Mouse (Mus musculus) liver, postnatal 0 days (tissue): ENCODE measurements around the gene Cdca5. TPM values are rescaled to one million over a fixed set of nuclear protein-coding genes. Genes with fewer than 3 reads are reported as not detected.

Source experiments
- ATAC-seq: fragments of 200-750 bp; cut with Nextera tagmentation; 2 replicates; pipeline ENCODE4 v1.8.0; 2017; ENCODE audit warnings: mild to moderate bottlenecking, moderate library complexity
- DNase-seq: peaks from one replicate; pipeline ENCODE4 v3.0.0-alpha.2; 2016
- H3K27ac ChIP-seq: fragments of 300-500 bp; sonication (generic); 2 replicates; pipeline ENCODE4 v1.5.1; 2014; ENCODE audit warnings: antibody characterized with exemption, moderate library complexity, mild to moderate bottlenecking, low read depth
- H3K27me3 ChIP-seq: fragments of 300-500 bp; sonication (generic); 2 replicates; pipeline ENCODE4 v1.6.1; 2014; ENCODE audit warnings: low read length, control low read depth, mixed read lengths; ENCODE audit not compliant: insufficient read depth
- H3K36me3 ChIP-seq: fragments of 300-500 bp; sonication (generic); replicated peaks from 2 replicates; pipeline ENCODE4 v1.6.1; 2014; ENCODE audit warnings: mild to moderate bottlenecking, control low read depth, low read length, moderate library complexity, mixed read lengths; ENCODE audit not compliant: insufficient read depth
- H3K4me1 ChIP-seq: fragments of 300-500 bp; sonication (generic); 2 replicates; pipeline ENCODE4 v1.6.1; 2014; ENCODE audit warnings: antibody characterized with exemption, mild to moderate bottlenecking, control low read depth; ENCODE audit not compliant: insufficient read depth
- H3K4me2 ChIP-seq: fragments of 300-500 bp; sonication (generic); 2 replicates; pipeline ENCODE4 v1.6.1; 2014; ENCODE audit warnings: low read depth, mild to moderate bottlenecking, low read length, moderate library complexity, mixed read lengths
- H3K4me3 ChIP-seq: fragments of 300-500 bp; sonication (generic); 2 replicates; pipeline ENCODE4 v1.5.1; 2014; ENCODE audit warnings: low read depth, low read length
- H3K9ac ChIP-seq: fragments of 300-500 bp; sonication (generic); replicated peaks from 2 replicates; pipeline ENCODE4 v1.6.1; 2014; ENCODE audit warnings: mild to moderate bottlenecking, moderate library complexity
- H3K9me3 ChIP-seq: fragments of 300-500 bp; sonication (generic); 2 replicates; pipeline ENCODE4 v1.6.1; 2016; ENCODE audit warnings: mild to moderate bottlenecking, control low read depth, low read length, mixed read lengths
- CTCF ChIP-seq: sonication (generic); IDR thresholded peaks from 2 replicates; pipeline ENCODE4 v1.5.1; 2016; ENCODE audit warnings: antibody characterized with exemption, low read depth
- EP300 ChIP-seq: IDR thresholded peaks from 2 replicates; pipeline ENCODE4 v1.6.1; 2016; ENCODE audit warnings: antibody characterized with exemption, low read depth, mild to moderate bottlenecking
- WGBS: fragments of 180-500 bp; shearing (Covaris S2); extraction: QIAGEN DNeasy Blood & Tissue Kit; methylation state at CpG from one replicate; pipeline ENCODE4 v1.1.7; 2014; ENCODE audit not compliant: insufficient replicate concordance; 5-methylcytosine and 5-hydroxymethylcytosine counted together
- polyA plus RNA-seq: library from polyadenylated mRNA; unstranded; fragments of >200 nt; fragmentation: Nextera tagmentation; extraction: Ambion mirVana; gene quantifications from 2 replicates; pipeline ENCODE4 v1.2.1, GENCODE M21; 2015

The Cdca5 gene
- polyA plus RNA-seq, 1 experiment from 2014 or later: 15.0 TPM

DNA sequence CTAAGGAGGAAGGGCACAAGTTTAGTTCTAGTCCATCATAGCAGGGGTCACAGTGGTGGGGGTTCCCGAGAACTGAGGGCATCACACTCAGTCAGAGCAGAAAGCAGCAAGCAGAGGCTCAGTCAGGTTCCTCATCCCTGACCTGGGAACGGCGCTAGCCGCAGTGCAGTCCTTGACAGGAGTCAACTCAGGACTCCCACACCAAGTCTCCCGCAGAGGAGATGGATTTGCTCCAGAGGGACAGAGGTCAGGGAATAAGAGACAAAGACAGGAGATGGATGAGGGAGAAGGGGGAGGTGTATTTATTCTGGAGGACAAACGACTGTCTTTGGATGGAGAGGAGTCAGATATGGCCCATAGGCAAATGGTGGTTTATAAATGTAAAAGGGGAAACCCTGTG is 28.3 kb downstream of the Cdca5 start:
- DNase-seq (no peak), ATAC-seq (no peak)
- Histone ChIP-seq H3K27me3 (no peaks in the 10 kb centered on the region), H3K27ac (no peak overlapping the region), H3K4me1 (peaks cover 12% of the 10 kb centered on the region), H3K9me3 (no peaks in the 10 kb centered on the region), H3K36me3 (peaks cover 15% of the 10 kb centered on the region), H3K4me3 (no peak overlapping the region), H3K9ac (no peak overlapping the region), H3K4me2 (no peak overlapping the region)
- TF ChIP-seq CTCF: no peak
- TF ChIP-seq EP300: no peak
- WGBS: 67% methylated on average over 6 of the region's 6 CpGs

DNA sequence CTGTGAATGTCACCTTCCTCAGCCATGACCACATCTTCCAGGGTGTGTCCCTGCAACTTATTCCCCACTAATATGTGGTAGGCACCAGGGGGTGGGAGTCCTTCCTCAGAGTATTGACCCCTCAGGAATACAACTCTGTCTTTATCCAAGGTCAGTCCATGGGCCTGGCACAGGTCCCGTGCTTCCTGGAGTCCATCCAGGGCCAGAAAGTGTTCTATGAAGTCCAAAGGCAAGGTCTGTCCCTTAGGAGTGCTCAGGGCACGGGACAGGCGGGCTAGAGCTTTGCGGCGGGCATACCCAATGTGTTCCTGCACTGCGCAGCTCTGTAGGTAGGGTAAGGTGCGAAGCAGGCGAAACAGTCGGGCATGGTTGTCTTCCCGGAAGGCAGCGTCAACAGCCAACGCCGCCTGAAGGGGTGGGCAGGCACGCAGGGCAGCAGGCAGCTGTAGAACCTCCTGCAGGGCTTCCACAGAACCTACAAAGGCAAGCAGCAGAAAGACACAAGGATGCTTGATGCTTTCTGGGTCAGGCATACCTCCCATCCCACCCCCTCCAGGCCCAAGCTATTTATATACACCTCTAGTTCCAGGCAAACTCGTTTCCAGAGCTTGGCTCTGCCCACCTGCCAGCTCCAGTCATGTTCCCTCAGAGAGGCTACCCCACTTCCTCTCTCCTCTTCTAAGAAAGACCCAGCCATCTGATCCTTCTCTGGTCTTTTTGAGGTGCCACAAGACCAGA is 31.5 kb downstream of the Cdca5 start:
- Histone ChIP-seq H3K27ac (no peak overlapping the region), H3K4me3 (no peak overlapping the region), H3K36me3 (peaks cover 22% of the 10 kb centered on the region), H3K9me3 (no peaks in the 10 kb centered on the region), H3K4me2 (peak overlapping the region; percentile 100), H3K27me3 (no peaks in the 10 kb centered on the region), H3K9ac (peak overlapping the region; percentile 86), H3K4me1 (peaks cover 17% of the 10 kb centered on the region)
- WGBS: 87% methylated on average over 14 of the region's 15 CpGs
- ATAC-seq (no peak), DNase-seq (no peak)
- no peak for TF ChIP-seq CTCF

- Histone ChIP-seq H3K9me3 (no peaks in the 10 kb centered on the region), H3K4me1 (peaks cover 17% of the 10 kb centered on the region), H3K9ac (peak overlapping the region; percentile 86), H3K4me2 (peak overlapping the region; percentile 100), H3K27me3 (no peaks in the 10 kb centered on the region), H3K4me3 (peak overlapping the region; percentile 86), H3K27ac (peak overlapping the region; percentile 94), H3K36me3 (peaks cover 22% of the 10 kb centered on the region)
- ATAC-seq: no peak
- no peak for TF ChIP-seq EP300
- no peak for TF ChIP-seq CTCF
- WGBS: 7% methylated on average over 32 of the region's 32 CpGs
- DNase-seq: no peak
Measured at GRCm38 (mm10) chr19:6117346-6117985, 32.7 kb downstream of the Cdca5 start.

- DNase-seq: peak; percentile 89
- H3K36me3 ChIP-seq: peaks cover 22% of the 10 kb centered on the region
- WGBS: 1% methylated on average over 73 of the region's 77 CpGs
- H3K4me3 ChIP-seq: peak within 1 kb of the TSS; percentile 86
- peak within 1 kb of the TSS; percentile 86 for H3K9ac ChIP-seq
- H3K27me3 ChIP-seq: no peaks in the 10 kb centered on the region
- peak within 1 kb of the TSS; percentile 100 for H3K4me2 ChIP-seq
- ATAC-seq: peak; percentile 83
- TF ChIP-seq CTCF (peak; percentile 17), EP300 (peak; percentile 38; the same call in 1 of the 2 replicates)
- peaks cover 17% of the 10 kb centered on the region for H3K4me1 ChIP-seq
- peak within 1 kb of the TSS; percentile 94 for H3K27ac ChIP-seq
- H3K9me3 ChIP-seq: no peaks in the 10 kb centered on the region
Measured at GRCm38 (mm10) chr19:6117986-6118676, 33.3 kb downstream of the Cdca5 start, which contains the start of gene Sac3d1. Gene Sac3d1 (minus strand): TSS chr19:6118650.

GRCm38 (mm10) chr19:6118677-6119185 is 33.9 kb downstream of the Cdca5 start:
- Histone ChIP-seq H3K9ac (peak overlapping the region; percentile 86), H3K27ac (peak overlapping the region; percentile 94), H3K36me3 (peaks cover 22% of the 10 kb centered on the region), H3K27me3 (no peaks in the 10 kb centered on the region), H3K4me3 (peak overlapping the region; percentile 86), H3K4me2 (peak overlapping the region; percentile 100), H3K4me1 (peaks cover 17% of the 10 kb centered on the region), H3K9me3 (no peaks in the 10 kb centered on the region)
- ATAC-seq (peak; percentile 8; the same call in 1 of the 2 replicates), DNase-seq (no peak)
- 5% methylated on average over 8 of the region's 8 CpGs for WGBS
- TF ChIP-seq EP300 (no peak), CTCF (no peak)

DNA sequence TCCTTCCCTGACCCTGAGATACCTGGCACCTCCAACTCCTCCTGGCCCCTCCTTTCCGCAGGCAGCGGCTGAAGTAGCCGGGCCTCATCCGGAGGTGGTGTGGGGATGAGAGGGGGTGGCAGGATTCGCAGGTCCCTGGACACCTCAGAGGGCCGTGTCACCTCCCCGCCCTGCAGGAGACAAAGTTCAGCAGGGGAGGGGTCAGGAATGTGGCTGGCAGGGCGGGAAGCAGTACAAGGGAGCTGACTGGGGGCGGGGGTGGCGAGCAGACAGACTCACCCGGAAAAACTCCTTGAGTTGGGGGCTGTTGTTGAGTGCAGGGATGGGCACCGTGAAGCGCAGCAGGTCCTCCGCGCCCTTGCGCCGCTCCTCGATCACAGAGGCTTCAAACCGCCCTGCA is 37.0 kb downstream of the Cdca5 start:
- H3K4me2 ChIP-seq: peak overlapping the region; percentile 34
- peaks cover 7% of the 10 kb centered on the region; the same call in 1 of the 2 replicates for H3K36me3 ChIP-seq
- peaks cover 14% of the 10 kb centered on the region for H3K4me1 ChIP-seq
- H3K9ac ChIP-seq: peak overlapping the region; percentile 31
- no peak for TF ChIP-seq CTCF
- no peak for TF ChIP-seq EP300
- DNase-seq (peak; percentile 44), ATAC-seq (no peak; the same call in 1 of the 2 replicates)
- 0 out of 2 replicates have a peak overlapping the region, but pooled peaks have one; percentile 34 for H3K27ac ChIP-seq
- WGBS: 69% methylated on average over 19 of the region's 19 CpGs
- no peaks in the 10 kb centered on the region for H3K9me3 ChIP-seq
- no peak overlapping the region; the same call in 1 of the 2 replicates for H3K4me3 ChIP-seq
- H3K27me3 ChIP-seq: no peaks in the 10 kb centered on the region
